Mouse (Mus musculus) liver, embryonic 12.5 days (tissue): ENCODE data around the gene Ddit4l. TPM values are rescaled to one million over a fixed set of nuclear protein-coding genes. Genes with fewer than 3 reads are reported as not detected.
"Not testable (repeated sequence)": the region's sequence is repeated elsewhere in the genome, so short reads cannot be mapped to it uniquely, and the experiment has no call there.

Experiments
- ATAC-seq: fragments of 200-750 bp; cut with Nextera tagmentation; 2 replicates; pipeline ENCODE4 v1.8.0; 2017; ENCODE audit warnings: moderate number of reproducible peaks, mild to moderate bottlenecking, moderate library complexity
- H3K27ac ChIP-seq: fragments of 300-500 bp; sonication (generic); 2 replicates; pipeline ENCODE4 v1.5.1; 2016; ENCODE audit warnings: mild to moderate bottlenecking
- H3K27me3 ChIP-seq: fragments of 300-500 bp; sonication (generic); replicated peaks from 2 replicates; pipeline ENCODE4 v1.6.1; 2016; ENCODE audit warnings: mild to moderate bottlenecking, moderate library complexity
- H3K36me3 ChIP-seq: fragments of 300-500 bp; sonication (generic); 2 replicates; pipeline ENCODE4 v1.6.1; 2016; ENCODE audit warnings: mild to moderate bottlenecking, moderate library complexity
- H3K4me1 ChIP-seq: fragments of 300-500 bp; sonication (generic); 2 replicates; pipeline ENCODE4 v1.6.1; 2016
- H3K4me2 ChIP-seq: fragments of 300-500 bp; sonication (generic); 2 replicates; pipeline ENCODE4 v1.6.1; 2016; ENCODE audit warnings: mild to moderate bottlenecking, moderate library complexity
- H3K4me3 ChIP-seq: fragments of 300-500 bp; sonication (generic); 2 replicates; pipeline ENCODE4 v1.5.1; 2016; ENCODE audit warnings: mild to moderate bottlenecking, moderate library complexity
- H3K9ac ChIP-seq: fragments of 300-500 bp; sonication (generic); 2 replicates; pipeline ENCODE4 v1.6.1; 2016; ENCODE audit warnings: mild to moderate bottlenecking, moderate library complexity
- H3K9me3 ChIP-seq: fragments of 300-500 bp; sonication (generic); replicated peaks from 2 replicates; pipeline ENCODE4 v1.6.1; 2016; ENCODE audit warnings: mild to moderate bottlenecking, moderate library complexity
- WGBS: fragments of 180-500 bp; shearing (Covaris S2); methylation state at CpG from one replicate; pipeline ENCODE4 v1.1.7; 2016; ENCODE audit not compliant: insufficient replicate concordance; 5-methylcytosine and 5-hydroxymethylcytosine counted together
- polyA plus RNA-seq: library from polyadenylated mRNA; unstranded; fragments of >200 nt; fragmentation: Nextera tagmentation; extraction: Ambion mirVana; gene quantifications from 2 replicates; pipeline ENCODE4 v1.2.1, GENCODE M21; 2016

Ddit4l gene
- 0.23 and 0.89 TPM in 2 replicates for polyA plus RNA-seq

- 81% methylated on average over 3 of the region's 3 CpGs for WGBS
- H3K4me2 ChIP-seq, result not testable (repeated sequence)
Measured at GRCm38 (mm10) chr3:137621312-137621711, at the start of gene Ddit4l. Gene Ddit4l (plus strand): TSS chr3:137621612.

GRCm38 (mm10) chr3:137576146-137576545 is 45.3 kb upstream of the Ddit4l start:
- Histone ChIP-seq H3K36me3 (no peaks in the 10 kb centered on the region), H3K4me2 (no peak overlapping the region), H3K27ac (no peak overlapping the region), H3K4me1 (no peaks in the 10 kb centered on the region), H3K27me3 (no peaks in the 10 kb centered on the region), H3K4me3 (no peak overlapping the region), H3K9ac (no peak overlapping the region), H3K9me3 (no peaks in the 10 kb centered on the region)
- ATAC-seq, result no peak
- 71% methylated on average over 4 of the region's 4 CpGs for WGBS

More at GRCm38 (mm10) chr3:137621312-137621711, at the start of gene Ddit4l:
- not testable (repeated sequence) for ATAC-seq, H3K4me3 ChIP-seq, H3K9ac ChIP-seq, H3K9me3 ChIP-seq, H3K4me1 ChIP-seq, H3K36me3 ChIP-seq, H3K27ac ChIP-seq
- H3K27me3 ChIP-seq, result peaks cover 34% of the 10 kb centered on the region

GRCm38 (mm10) chr3:137586376-137586969 is 34.9 kb upstream of the Ddit4l start:
- H3K27me3 ChIP-seq, result no peaks in the 10 kb centered on the region
- H3K9me3 ChIP-seq, result no peaks in the 10 kb centered on the region
- H3K4me3 ChIP-seq, result no peak overlapping the region
- no peaks in the 10 kb centered on the region for H3K36me3 ChIP-seq
- no peak overlapping the region for H3K27ac ChIP-seq
- ATAC-seq, result no peak
- H3K4me2 ChIP-seq, result no peak overlapping the region
- 78% methylated on average over 5 of the region's 5 CpGs for WGBS
- no peak overlapping the region for H3K9ac ChIP-seq
- no peaks in the 10 kb centered on the region for H3K4me1 ChIP-seq

GRCm38 (mm10) chr3:137589811-137590210 is 31.6 kb upstream of the Ddit4l start:
- no peaks in the 10 kb centered on the region for H3K4me1 ChIP-seq
- 46% methylated on average over 4 of the region's 4 CpGs for WGBS
- no peak overlapping the region for H3K9ac ChIP-seq
- no peak for ATAC-seq
- H3K27me3 ChIP-seq, result no peaks in the 10 kb centered on the region
- no peak overlapping the region for H3K4me2 ChIP-seq
- H3K4me3 ChIP-seq, result no peak overlapping the region
- H3K36me3 ChIP-seq, result no peaks in the 10 kb centered on the region
- no peaks in the 10 kb centered on the region for H3K9me3 ChIP-seq
- H3K27ac ChIP-seq, result no peak overlapping the region

GRCm38 (mm10) chr3:137594332-137594905 is 27.0 kb upstream of the Ddit4l start:
- Histone ChIP-seq H3K4me2 (no peak overlapping the region), H3K4me1 (no peaks in the 10 kb centered on the region), H3K27ac (no peak overlapping the region), H3K36me3 (no peaks in the 10 kb centered on the region), H3K9ac (no peak overlapping the region), H3K27me3 (no peaks in the 10 kb centered on the region), H3K4me3 (no peak overlapping the region), H3K9me3 (no peaks in the 10 kb centered on the region)
- no peak for ATAC-seq
- 53% methylated on average over 4 of the region's 4 CpGs for WGBS

GRCm38 (mm10) chr3:137608918-137609435 is 12.4 kb upstream of the Ddit4l start:
- no peak overlapping the region for H3K27ac ChIP-seq
- H3K9ac ChIP-seq, result no peak overlapping the region
- WGBS, result 64% methylated on average over 1 of the region's 1 CpGs
- no peaks in the 10 kb centered on the region for H3K36me3 ChIP-seq
- H3K9me3 ChIP-seq, result no peaks in the 10 kb centered on the region
- H3K4me2 ChIP-seq, result no peak overlapping the region
- no peak overlapping the region for H3K4me3 ChIP-seq
- no peaks in the 10 kb centered on the region for H3K4me1 ChIP-seq
- H3K27me3 ChIP-seq, result no peaks in the 10 kb centered on the region
- no peak for ATAC-seq

GRCm38 (mm10) chr3:137610457-137611109 is 10.8 kb upstream of the Ddit4l start:
- H3K4me3 ChIP-seq, result no peak overlapping the region
- H3K27me3 ChIP-seq, result no peaks in the 10 kb centered on the region
- H3K36me3 ChIP-seq, result no peaks in the 10 kb centered on the region
- H3K9ac ChIP-seq, result no peak overlapping the region
- 80% methylated on average over 6 of the region's 6 CpGs for WGBS
- H3K4me2 ChIP-seq, result no peak overlapping the region
- H3K9me3 ChIP-seq, result no peaks in the 10 kb centered on the region
- H3K27ac ChIP-seq, result no peak overlapping the region
- no peaks in the 10 kb centered on the region for H3K4me1 ChIP-seq
- ATAC-seq, result no peak

- H3K4me2 ChIP-seq, result no peak overlapping the region
- no peaks in the 10 kb centered on the region for H3K4me1 ChIP-seq
- 54% methylated on average over 4 of the region's 4 CpGs for WGBS
- no peak overlapping the region for H3K9ac ChIP-seq
- H3K4me3 ChIP-seq, result no peak overlapping the region
- no peaks in the 10 kb centered on the region for H3K27me3 ChIP-seq
- no peaks in the 10 kb centered on the region for H3K9me3 ChIP-seq
- no peaks in the 10 kb centered on the region for H3K36me3 ChIP-seq
- H3K27ac ChIP-seq, result no peak overlapping the region
- ATAC-seq, result no peak
Measured at GRCm38 (mm10) chr3:137611110-137611857, 10.1 kb upstream of the Ddit4l start.

GRCm38 (mm10) chr3:137611981-137612380 is 9.4 kb upstream of the Ddit4l start:
- no peak overlapping the region for H3K4me2 ChIP-seq
- WGBS, result 65% methylated on average over 2 of the region's 2 CpGs
- H3K4me3 ChIP-seq, result no peak overlapping the region
- H3K27ac ChIP-seq, result no peak overlapping the region
- no peaks in the 10 kb centered on the region for H3K36me3 ChIP-seq
- ATAC-seq, result no peak
- H3K9me3 ChIP-seq, result no peaks in the 10 kb centered on the region
- no peaks in the 10 kb centered on the region for H3K27me3 ChIP-seq
- no peak overlapping the region for H3K9ac ChIP-seq
- H3K4me1 ChIP-seq, result no peaks in the 10 kb centered on the region

GRCm38 (mm10) chr3:137620540-137620939 is 872 bp upstream of the Ddit4l start:
- H3K9ac ChIP-seq, result no peak overlapping the region
- no peaks in the 10 kb centered on the region for H3K36me3 ChIP-seq
- H3K27me3 ChIP-seq, result peaks cover 32% of the 10 kb centered on the region
- WGBS, result 71% methylated on average over 5 of the region's 5 CpGs
- no peaks in the 10 kb centered on the region for H3K9me3 ChIP-seq
- H3K4me2 ChIP-seq, result no peak overlapping the region
- ATAC-seq, result no peak
- H3K27ac ChIP-seq, result no peak overlapping the region
- no peak overlapping the region for H3K4me3 ChIP-seq
- no peaks in the 10 kb centered on the region for H3K4me1 ChIP-seq

- Histone ChIP-seq H3K36me3 (no peaks in the 10 kb centered on the region), H3K27ac (no peak overlapping the region), H3K4me3 (no peak overlapping the region), H3K9ac (no peak overlapping the region), H3K27me3 (peaks cover 34% of the 10 kb centered on the region), H3K9me3 (no peaks in the 10 kb centered on the region), H3K4me2 (no peak overlapping the region), H3K4me1 (no peaks in the 10 kb centered on the region)
- no peak for ATAC-seq
- 32% methylated on average over 6 of the region's 6 CpGs for WGBS
Measured at GRCm38 (mm10) chr3:137622091-137622490, 679 bp downstream of the Ddit4l start.
